Mouse (Mus musculus) midbrain, embryonic 16.5 days (tissue): ENCODE results near the gene Gipc1. TPM values are rescaled to one million over a fixed set of nuclear protein-coding genes. Genes with fewer than 3 reads are reported as not detected.

Experiments
- ATAC-seq: fragments of 200-750 bp; cut with Nextera tagmentation; 2 replicates; pipeline ENCODE4 v1.8.0; 2017; ENCODE audit warnings: moderate TSS enrichment
- H3K27ac ChIP-seq: fragments of 300-500 bp; sonication (generic); 2 replicates; pipeline ENCODE4 v1.5.1; 2014; ENCODE audit warnings: mild to moderate bottlenecking, low read length, mixed read lengths
- H3K27me3 ChIP-seq: fragments of 300-500 bp; sonication (generic); 2 replicates; pipeline ENCODE4 v1.6.1; 2014; ENCODE audit warnings: low read depth, low read length, mixed read lengths; ENCODE audit not compliant: control insufficient read depth, insufficient read depth
- H3K36me3 ChIP-seq: fragments of 300-500 bp; sonication (generic); 2 replicates; pipeline ENCODE4 v1.6.1; 2014; ENCODE audit warnings: mild to moderate bottlenecking, low read length, moderate library complexity, mixed read lengths; ENCODE audit not compliant: control insufficient read depth, insufficient read depth
- H3K4me1 ChIP-seq: fragments of 300-500 bp; sonication (generic); 2 replicates; pipeline ENCODE4 v1.6.1; 2014; ENCODE audit warnings: mild to moderate bottlenecking, low read length, mixed read lengths; ENCODE audit not compliant: control insufficient read depth, insufficient read depth
- H3K4me2 ChIP-seq: fragments of 300-500 bp; sonication (generic); 2 replicates; pipeline ENCODE4 v1.6.1; 2014; ENCODE audit warnings: mild to moderate bottlenecking, low read length, mixed read lengths
- H3K4me3 ChIP-seq: fragments of 300-500 bp; sonication (generic); 2 replicates; pipeline ENCODE4 v1.5.1; 2014; ENCODE audit warnings: low read depth, mild to moderate bottlenecking, low read length, moderate library complexity, mixed read lengths
- H3K9ac ChIP-seq: fragments of 300-500 bp; sonication (generic); 2 replicates; pipeline ENCODE4 v1.6.1; 2014; ENCODE audit warnings: low read depth, low read length, mixed read lengths
- H3K9me3 ChIP-seq: fragments of 300-500 bp; sonication (generic); replicated peaks from 2 replicates; pipeline ENCODE4 v1.6.1; 2014; ENCODE audit warnings: mild to moderate bottlenecking, low read length, mixed read lengths; ENCODE audit not compliant: control insufficient read depth, poor library complexity, severe bottlenecking
- WGBS: fragments of 180-500 bp; shearing (Covaris S2); extraction: QIAGEN DNeasy Blood & Tissue Kit; methylation state at CpG from one replicate; pipeline ENCODE4 v1.1.7; 2014; 5-methylcytosine and 5-hydroxymethylcytosine counted together
- polyA plus RNA-seq: library from polyadenylated mRNA; unstranded; fragments of >200 nt; fragmentation: Nextera tagmentation; extraction: Ambion mirVana; gene quantifications from 2 replicates; pipeline ENCODE4 v1.2.1, GENCODE M21; 2015

The Gipc1 gene
- polyA plus RNA-seq, 1 experiment from 2014 or later, result 126 TPM

GRCm38 (mm10) chr8:83617111-83617510 is 35.4 kb upstream of the Gipc1 start:
- Histone ChIP-seq H3K4me3 (no peak overlapping the region), H3K27me3 (no peaks in the 10 kb centered on the region), H3K36me3 (0 out of 2 replicates have a peak, but pooled peaks cover 4% of the 10 kb centered on the region), H3K27ac (no peak overlapping the region), H3K4me1 (no peaks in the 10 kb centered on the region; the same call in 1 of the 2 replicates), H3K9me3 (no peaks in the 10 kb centered on the region), H3K4me2 (no peak overlapping the region), H3K9ac (no peak overlapping the region)
- no peak for ATAC-seq
- WGBS, result 89% methylated on average over 2 of the region's 2 CpGs

DNA sequence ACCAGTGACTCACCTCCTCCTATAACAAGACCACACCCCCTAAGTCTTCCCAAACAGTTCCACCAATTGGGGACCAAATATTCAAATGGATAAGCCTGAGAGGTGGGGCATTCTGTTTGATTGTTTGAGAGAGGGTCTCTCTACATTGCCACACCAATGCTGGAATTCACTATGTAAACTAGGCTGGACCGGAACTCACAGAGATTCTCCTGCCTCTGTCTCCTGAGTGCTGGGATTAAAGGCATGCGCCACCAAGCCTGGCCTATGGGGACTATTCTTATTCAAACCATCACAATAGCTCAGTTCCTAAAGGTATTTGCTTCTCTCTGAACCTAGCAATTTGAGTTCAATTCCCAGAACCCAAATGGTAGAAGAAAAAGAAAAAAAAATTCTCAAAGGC is 33.9 kb upstream of the Gipc1 start:
- Histone ChIP-seq H3K27ac (no peak overlapping the region), H3K27me3 (no peaks in the 10 kb centered on the region), H3K9ac (no peak overlapping the region), H3K9me3 (no peaks in the 10 kb centered on the region), H3K4me1 (no peaks in the 10 kb centered on the region; the same call in 1 of the 2 replicates), H3K36me3 (no peaks in the 10 kb centered on the region), H3K4me3 (no peak overlapping the region), H3K4me2 (no peak overlapping the region)
- WGBS, result 84% methylated on average over 2 of the region's 2 CpGs
- ATAC-seq, result no peak

DNA sequence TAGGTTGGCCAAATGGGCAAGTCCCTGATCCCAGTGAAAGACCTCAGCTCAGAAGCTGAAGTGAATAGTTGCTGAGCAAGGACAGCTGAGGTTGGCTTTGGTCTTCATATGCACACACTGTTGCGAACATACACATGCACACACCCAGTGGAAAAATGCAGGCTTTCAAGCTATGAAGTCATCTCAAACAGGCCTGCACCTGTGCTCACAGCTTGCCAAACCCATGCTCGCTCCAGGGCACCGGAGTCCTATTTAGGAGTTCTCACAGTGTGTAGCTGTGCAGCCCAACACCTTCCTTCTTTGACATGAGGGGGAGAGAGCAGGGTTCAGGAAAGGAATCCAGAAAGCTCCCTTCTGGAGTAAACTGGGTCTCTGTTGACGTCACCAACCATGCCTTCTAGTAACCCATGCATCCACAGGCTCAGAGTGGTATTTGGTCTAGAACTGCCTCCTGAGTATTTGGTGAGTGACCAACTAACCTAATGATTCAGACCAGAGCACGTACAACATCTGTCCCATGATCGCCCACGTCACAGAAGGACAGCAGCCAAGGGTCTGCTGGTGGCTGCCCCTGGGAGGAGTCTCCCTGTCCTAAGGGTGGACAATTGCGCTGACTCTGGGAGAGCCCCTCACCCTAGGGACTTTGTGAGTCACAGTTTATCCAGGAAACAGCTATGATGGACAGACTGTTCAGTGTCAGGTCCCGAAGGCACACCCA is 32.8 kb upstream of the Gipc1 start:
- Histone ChIP-seq H3K9me3 (no peaks in the 10 kb centered on the region), H3K36me3 (no peaks in the 10 kb centered on the region), H3K9ac (no peak overlapping the region), H3K4me3 (no peak overlapping the region), H3K27me3 (no peaks in the 10 kb centered on the region), H3K4me1 (no peaks in the 10 kb centered on the region; the same call in 1 of the 2 replicates), H3K4me2 (no peak overlapping the region), H3K27ac (no peak overlapping the region)
- ATAC-seq, result no peak
- WGBS, result 91% methylated on average over 9 of the region's 9 CpGs

DNA sequence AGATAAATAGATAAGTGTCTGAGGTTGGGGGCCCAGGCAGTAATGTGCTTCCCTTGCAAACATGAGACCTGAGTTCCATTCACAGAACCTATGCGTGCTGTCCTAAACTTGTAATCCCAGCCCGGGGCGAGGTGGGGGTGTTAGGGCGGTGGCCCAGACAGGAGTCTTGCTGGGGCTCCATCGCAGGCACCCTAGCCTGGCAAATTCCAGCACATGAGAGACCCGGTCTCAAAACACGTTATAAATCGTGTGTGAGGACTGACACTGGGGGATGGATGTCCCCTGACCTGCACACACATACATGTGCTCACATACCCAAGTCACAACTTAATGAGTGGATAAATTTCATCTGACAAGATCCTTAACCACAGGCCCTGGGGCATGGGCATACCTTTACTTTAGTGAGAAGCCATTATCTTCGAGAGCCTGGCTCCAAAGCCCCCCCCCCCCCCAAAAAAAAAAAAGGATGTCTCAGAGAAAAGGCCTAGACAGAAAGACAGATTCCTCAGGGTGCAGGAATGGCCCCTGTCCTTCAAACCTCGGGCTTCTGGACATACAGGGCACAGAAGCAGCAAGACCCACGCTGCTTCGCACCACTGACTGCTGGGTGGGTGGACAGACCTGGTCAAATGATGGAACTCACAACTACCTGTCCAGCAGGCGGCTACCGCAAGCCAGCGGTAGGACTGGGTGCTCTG is 30.6 kb upstream of the Gipc1 start:
- peak overlapping the region; percentile 43 for H3K4me3 ChIP-seq
- no peaks in the 10 kb centered on the region for H3K27me3 ChIP-seq
- peak overlapping the region; percentile 78 for H3K9ac ChIP-seq
- ATAC-seq, result peak; percentile 63
- H3K4me1 ChIP-seq, result no peaks in the 10 kb centered on the region; the same call in 1 of the 2 replicates
- no peaks in the 10 kb centered on the region for H3K36me3 ChIP-seq
- WGBS, result 52% methylated on average over 15 of the region's 15 CpGs
- H3K9me3 ChIP-seq, result no peaks in the 10 kb centered on the region
- H3K4me2 ChIP-seq, result peak overlapping the region; percentile 83
- H3K27ac ChIP-seq, result peak overlapping the region; percentile 53; the same call in 1 of the 2 replicates

- ATAC-seq, result peak; percentile 97
- Histone ChIP-seq H3K27ac (peak overlapping the region; percentile 53; the same call in 1 of the 2 replicates), H3K4me2 (peak overlapping the region; percentile 83), H3K4me3 (peak overlapping the region; percentile 43), H3K9ac (peak overlapping the region; percentile 78), H3K36me3 (no peaks in the 10 kb centered on the region), H3K9me3 (no peaks in the 10 kb centered on the region), H3K27me3 (no peaks in the 10 kb centered on the region), H3K4me1 (no peaks in the 10 kb centered on the region; the same call in 1 of the 2 replicates)
- 11% methylated on average over 23 of the region's 23 CpGs for WGBS
Measured at GRCm38 (mm10) chr8:83622389-83622989, 30.0 kb upstream of the Gipc1 start.

DNA sequence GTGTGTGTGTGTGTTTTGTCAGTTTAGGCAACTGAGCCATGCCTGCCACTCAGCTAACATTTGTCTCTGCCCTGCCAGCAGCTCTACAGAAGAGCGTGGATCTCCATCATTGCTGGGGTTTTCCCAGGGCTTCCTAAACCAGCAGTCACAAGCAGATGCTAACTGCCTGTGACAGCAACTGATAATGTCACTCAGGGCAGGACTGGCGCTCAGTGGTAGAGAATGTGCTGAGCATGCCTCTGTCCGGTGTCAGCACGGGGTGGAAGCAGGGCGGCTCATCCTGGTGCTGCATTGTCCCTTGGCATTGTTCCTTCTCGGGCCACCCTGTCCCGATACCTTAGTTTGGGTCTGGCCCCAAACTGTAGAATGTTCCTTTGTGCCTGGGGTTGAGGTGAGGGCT is 28.9 kb upstream of the Gipc1 start:
- WGBS, result 87% methylated on average over 7 of the region's 7 CpGs
- no peaks in the 10 kb centered on the region for H3K9me3 ChIP-seq

DNA sequence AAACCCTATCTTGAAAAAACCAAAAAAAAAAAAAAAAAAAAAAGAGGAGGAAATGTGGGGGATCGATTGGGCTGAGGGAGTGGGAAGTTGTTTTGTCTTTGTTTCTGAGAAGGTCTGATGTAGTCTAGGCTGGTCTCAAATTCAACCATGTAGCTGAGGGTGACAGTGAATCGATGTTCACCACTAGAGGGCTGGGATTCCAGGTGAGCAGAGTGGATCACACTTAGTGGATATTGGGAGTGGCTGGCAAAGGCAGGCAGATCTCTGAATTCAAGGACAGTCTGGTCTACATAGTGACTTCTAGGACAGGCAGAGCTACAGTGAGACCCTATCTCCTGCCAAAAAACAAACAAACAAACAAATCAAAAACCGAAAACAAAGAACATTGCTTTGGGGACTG is 27.7 kb upstream of the Gipc1 start:
- no peak for ATAC-seq
- Histone ChIP-seq H3K4me2 (no peak overlapping the region), H3K4me1 (no peaks in the 10 kb centered on the region; the same call in 1 of the 2 replicates), H3K4me3 (no peak overlapping the region), H3K36me3 (no peaks in the 10 kb centered on the region), H3K27ac (no peak overlapping the region), H3K9me3 (no peaks in the 10 kb centered on the region), H3K9ac (no peak overlapping the region), H3K27me3 (no peaks in the 10 kb centered on the region)
- 46% methylated on average over 3 of the region's 3 CpGs for WGBS

More for the DNA sequence above, 28.9 kb upstream of the Gipc1 start:
- no peaks in the 10 kb centered on the region for H3K27me3 ChIP-seq
- H3K4me1 ChIP-seq, result no peaks in the 10 kb centered on the region; the same call in 1 of the 2 replicates
- no peak overlapping the region for H3K4me3 ChIP-seq
- no peak overlapping the region for H3K9ac ChIP-seq
- H3K27ac ChIP-seq, result no peak overlapping the region
- no peaks in the 10 kb centered on the region for H3K36me3 ChIP-seq
- ATAC-seq, result no peak
- H3K4me2 ChIP-seq, result no peak overlapping the region

DNA sequence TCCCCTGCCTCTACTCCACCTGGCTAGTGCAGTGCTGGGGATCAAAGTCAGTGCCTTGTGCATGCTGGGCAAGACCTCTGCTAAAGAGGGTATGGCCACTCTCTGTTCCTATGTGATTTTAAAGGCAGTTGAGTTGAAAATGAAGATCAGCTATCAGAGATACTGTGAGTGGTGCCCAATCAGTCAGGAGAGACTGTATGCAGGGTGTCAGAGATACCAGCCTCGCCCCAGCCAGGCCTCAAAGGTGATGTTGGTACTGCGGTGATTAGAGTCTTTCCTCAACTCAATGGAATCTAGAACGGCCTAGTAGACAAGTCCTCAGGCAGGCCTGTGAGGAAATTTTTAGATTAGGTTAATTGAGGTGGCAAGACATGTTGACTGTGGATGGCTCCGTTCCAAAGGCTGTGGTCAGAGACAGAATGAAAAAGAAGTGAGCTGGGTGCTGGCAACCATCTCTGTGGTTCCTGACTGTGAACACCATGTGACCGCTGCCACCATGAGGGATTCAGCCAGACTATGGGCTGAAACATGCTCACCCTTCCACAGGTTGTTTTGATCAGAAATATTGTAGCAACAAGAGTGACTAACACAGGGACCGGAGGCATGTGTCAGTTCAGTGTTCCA is 26.7 kb upstream of the Gipc1 start:
- H3K27ac ChIP-seq, result no peak overlapping the region
- no peaks in the 10 kb centered on the region for H3K27me3 ChIP-seq
- no peak for ATAC-seq
- no peaks in the 10 kb centered on the region for H3K9me3 ChIP-seq
- WGBS, result 93% methylated on average over 6 of the region's 6 CpGs
- H3K36me3 ChIP-seq, result no peaks in the 10 kb centered on the region
- no peak overlapping the region for H3K9ac ChIP-seq
- no peak overlapping the region for H3K4me2 ChIP-seq
- H3K4me3 ChIP-seq, result no peak overlapping the region
- H3K4me1 ChIP-seq, result no peaks in the 10 kb centered on the region; the same call in 1 of the 2 replicates
